Mouse (Mus musculus) large intestine, adult 2 months (tissue): ENCODE data around the gene Zfp618. TPM values are rescaled to one million over a fixed set of nuclear protein-coding genes. Genes with fewer than 3 reads are reported as not detected.

Source experiments
- DNase-seq: peaks from one replicate; pipeline ENCODE4 v3.0.0-alpha.2; 2012; ENCODE audit warnings: low read depth, low spot score
- WGBS: fragments of 180-500 bp; shearing (Covaris S2); methylation state at CpG from one replicate; pipeline ENCODE4 v1.1.7; 2018; 5-methylcytosine and 5-hydroxymethylcytosine counted together
- polyA plus RNA-seq: library from polyadenylated mRNA; depleted of rRNA; stranded (reverse); fragments of >200 nt; gene quantifications from 2 replicates; pipeline ENCODE4 v1.2.3, GENCODE M21; 2012; rRNA removed

Gene Zfp618
- polyA plus RNA-seq: 0.42 and 0.91 TPM in 2 replicates

DNA sequence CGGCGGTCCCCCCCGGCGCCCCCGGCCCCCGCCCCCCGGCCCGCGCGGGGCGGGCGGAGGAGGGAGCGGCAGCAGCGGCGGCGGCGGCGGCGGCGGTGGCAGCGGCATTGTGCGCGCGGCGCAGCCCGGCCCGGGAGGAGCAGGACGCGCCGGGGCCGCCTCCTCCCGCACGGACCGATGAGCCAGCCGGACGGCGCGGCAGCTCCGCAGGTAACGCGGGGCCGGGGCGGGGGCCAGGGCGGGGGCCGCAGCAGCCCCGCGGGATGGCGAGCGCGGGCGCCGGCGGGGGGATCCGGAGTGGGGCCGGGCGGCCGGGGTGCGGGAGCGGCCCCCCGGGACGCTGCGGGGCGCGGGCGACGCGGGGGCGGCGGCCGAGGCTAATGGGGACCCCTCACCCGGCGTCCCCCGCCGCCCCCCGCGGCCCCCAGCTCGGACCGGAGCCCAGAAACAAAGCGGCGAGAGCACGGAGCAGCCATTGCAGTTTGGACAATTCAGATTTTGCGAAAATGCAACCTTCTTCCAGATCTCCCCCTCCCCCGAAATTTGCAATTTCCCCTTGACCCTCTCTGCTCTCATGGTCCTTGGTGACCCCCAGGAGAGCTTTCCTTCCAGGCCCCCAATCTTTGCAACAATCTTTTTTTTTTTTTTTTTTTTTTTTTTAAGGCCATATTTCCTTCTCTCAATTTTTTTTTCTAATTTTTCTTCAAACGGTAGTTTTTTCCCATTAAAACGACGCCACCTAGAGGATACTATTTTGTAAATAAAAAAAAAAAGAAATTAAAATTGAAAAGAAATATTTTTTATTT is at the start of gene Zfp618:
TSS of gene Zfp618 (plus strand) at position 77 of the 806 bp plus-strand sequence.
- WGBS: 2% methylated on average over 72 of the region's 86 CpGs
- DNase-seq: no peak

- WGBS: 95% methylated on average over 8 of the region's 8 CpGs
Observed at GRCm38 (mm10) chr4:62917056-62917455, 48.3 kb upstream of the Zfp618 start.

DNA sequence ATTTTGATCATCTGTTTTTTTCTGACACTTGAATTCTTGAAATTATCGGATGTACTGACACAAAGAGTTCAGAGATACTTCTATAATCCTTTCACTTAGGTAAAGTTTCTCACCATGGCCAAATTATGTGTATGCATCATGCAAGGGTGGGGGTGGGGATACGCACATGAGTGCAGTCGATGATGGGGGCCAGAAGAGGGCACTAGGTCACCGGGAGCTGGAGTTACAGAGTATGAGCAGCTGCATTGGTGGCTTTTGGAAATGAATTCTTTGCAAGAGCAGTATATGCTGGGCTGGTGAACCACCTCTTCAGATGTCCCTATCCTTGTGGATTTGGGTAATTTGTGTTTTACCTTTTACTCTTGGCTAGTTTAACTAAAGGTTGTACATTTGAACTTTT is 31.6 kb upstream of the Zfp618 start:
- 85% methylated on average over 4 of the region's 4 CpGs for WGBS
- no peak for DNase-seq

More at GRCm38 (mm10) chr4:62917056-62917455, 48.3 kb upstream of the Zfp618 start:
- DNase-seq: no peak

DNA sequence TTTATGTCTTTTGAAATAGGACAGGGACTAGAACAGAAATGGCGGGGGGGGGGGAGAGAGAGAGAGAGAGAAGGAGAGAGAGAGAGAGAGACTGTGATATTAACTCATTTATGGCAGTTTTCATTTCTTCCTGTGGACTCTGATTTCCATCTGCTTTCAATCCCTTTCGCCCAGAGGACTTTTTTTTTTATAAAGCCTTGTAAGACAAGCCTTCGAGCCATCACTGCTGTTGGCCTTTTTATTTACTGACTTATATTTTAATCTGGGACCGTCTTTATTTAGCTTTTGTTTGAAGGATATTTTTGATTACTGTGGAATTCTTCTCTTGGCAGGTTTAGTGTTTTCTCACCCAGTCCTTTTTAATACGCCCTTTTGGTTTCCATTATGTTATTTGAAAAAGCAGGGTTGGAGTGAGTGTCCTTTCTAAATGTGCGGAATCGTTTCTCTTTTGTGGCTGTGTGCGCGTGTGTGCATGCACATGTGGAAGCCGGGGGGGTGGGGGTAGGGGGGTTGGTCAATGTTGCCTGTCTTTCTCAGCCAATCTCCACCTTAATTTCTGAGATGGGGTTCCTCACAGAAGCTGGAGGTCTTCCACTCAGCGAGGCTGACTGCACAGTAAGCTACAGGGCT is 29.7 kb upstream of the Zfp618 start:
- no peak for DNase-seq
- 80% methylated on average over 11 of the region's 11 CpGs for WGBS

DNA sequence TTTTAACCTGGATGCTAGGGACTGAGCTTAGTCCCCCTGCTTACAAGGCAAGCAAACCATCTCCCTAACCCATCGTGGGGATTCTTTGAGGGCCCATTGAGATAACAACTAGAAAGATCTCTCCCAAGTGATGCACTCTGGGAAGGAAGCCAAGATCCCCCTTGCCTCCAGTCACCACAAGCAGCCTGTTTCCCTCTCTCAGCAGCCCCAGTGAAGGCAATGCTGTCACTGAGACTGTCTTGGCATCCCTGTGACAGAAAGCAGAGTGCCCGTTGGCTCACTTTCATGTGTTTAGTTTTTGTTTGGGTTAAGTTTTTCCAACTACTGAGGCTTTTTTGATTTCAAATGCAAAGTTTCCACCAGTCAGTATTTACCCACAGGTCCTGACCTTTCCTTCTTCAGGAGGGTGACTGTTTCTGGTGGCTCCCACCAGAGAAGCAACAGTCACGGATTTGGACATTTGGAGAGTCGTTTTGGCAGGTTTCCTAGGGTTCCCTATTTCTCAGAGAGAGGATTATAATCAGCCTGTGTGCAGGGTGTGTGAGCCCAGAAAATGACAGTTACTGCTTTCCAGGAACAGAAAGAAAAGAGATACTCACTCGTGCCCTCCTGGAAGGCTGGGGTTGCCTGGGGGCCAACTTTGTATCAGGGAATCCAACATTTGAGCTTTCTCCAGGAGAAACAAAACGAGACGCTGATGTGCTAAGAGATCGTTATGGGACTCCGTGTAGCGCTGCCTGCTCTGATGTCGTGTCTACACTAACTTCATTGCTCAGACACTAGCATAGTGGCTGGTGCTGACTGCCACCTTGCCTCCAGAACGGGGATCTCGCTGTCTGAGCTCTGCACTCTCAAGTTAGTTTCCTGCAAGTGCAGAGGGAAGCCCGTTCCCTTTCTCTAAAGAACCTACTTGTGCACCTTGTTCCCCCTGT is 23.1 kb upstream of the Zfp618 start:
- no peak for DNase-seq
- 61% methylated on average over 14 of the region's 14 CpGs for WGBS

DNA sequence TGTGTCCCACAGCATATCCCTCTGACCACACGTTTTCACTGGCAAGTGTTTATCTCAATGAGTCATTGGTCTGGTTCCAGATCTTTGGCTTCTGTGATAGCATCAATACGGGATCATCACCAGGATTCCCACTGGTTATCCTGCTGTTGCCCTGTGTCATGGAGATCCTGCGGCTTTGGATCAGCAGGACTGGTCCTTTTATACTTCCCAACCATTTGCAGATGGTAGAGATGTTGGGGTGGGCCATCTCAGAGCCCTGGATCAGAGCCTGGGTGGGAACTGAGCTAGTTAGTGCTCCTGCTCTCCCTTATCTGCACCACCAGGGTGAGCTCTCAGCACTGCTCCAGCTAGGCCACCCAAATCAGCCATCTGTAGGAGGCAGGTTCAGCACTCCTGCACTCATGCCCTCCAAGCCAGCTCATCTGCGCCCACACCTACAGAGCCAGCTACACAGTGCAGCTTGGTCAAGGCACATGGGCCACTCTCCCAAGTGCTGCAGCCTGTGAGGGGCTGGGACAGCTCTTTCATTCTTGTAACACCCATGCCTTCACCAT is 21.0 kb upstream of the Zfp618 start:
- 42% methylated on average over 4 of the region's 4 CpGs for WGBS
- DNase-seq: no peak

GRCm38 (mm10) chr4:62963806-62964205 is 1.6 kb upstream of the Zfp618 start:
- WGBS: 59% methylated on average over 4 of the region's 4 CpGs
- DNase-seq: no peak

GRCm38 (mm10) chr4:62964844-62965496 is 403 bp upstream of the Zfp618 start:
- DNase-seq: no peak
- WGBS: 7% methylated on average over 52 of the region's 52 CpGs

DNA sequence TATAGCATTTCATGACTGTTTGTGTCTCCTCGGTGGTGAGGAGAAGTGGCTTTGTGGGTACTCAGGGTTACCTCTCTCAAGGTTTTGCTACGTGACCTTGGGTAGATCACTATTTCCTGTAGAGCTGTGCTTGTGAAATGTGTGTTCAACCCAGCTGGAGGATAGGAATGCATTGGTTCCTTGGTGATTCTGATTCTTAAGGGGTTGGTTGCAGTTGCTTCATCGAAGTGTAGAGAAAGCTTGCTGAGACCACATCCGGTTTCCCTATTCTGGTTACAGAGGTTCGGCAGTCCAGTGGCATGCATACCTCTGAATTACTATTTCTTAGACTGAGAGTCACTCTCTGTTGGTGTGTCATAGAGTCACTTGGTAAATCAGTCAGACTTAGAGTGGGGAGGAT is 4.2 kb downstream of the Zfp618 start:
- no peak for DNase-seq
- WGBS: 71% methylated on average over 5 of the region's 5 CpGs

- DNase-seq: no peak
- WGBS: 54% methylated on average over 1 of the region's 1 CpGs
Observed at GRCm38 (mm10) chr4:62971991-62972390, 6.6 kb downstream of the Zfp618 start.

- DNase-seq: no peak
- WGBS: 54% methylated on average over 3 of the region's 3 CpGs
Observed at GRCm38 (mm10) chr4:62973086-62973485, 7.7 kb downstream of the Zfp618 start.

DNA sequence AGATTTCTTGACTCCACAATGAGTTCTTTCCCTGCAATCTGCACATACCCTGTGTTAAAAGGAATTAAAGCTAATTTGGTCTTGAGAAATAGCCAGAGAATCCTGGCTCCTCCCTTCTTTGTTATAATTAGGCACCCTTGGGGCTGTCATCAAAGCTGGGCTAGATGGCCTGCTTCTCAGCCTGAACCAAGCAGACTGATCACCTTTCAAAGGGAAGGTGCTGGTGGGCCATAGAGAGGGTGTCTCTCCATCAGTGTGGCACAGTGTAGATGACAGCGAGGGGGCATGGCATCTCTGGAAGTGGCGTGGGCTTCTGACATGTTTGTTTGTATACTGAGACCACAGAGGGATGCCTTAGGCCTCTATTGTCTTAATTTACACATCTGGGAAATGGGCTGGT is 9.5 kb downstream of the Zfp618 start:
- 91% methylated on average over 2 of the region's 2 CpGs for WGBS
- no peak for DNase-seq

GRCm38 (mm10) chr4:62975541-62975940 is 10.2 kb downstream of the Zfp618 start:
- DNase-seq: no peak
- WGBS: 78% methylated on average over 6 of the region's 6 CpGs

- WGBS: 65% methylated on average over 6 of the region's 6 CpGs
Observed at GRCm38 (mm10) chr4:62977454-62977853, 12.1 kb downstream of the Zfp618 start.

GRCm38 (mm10) chr4:62978501-62978911 is 13.1 kb downstream of the Zfp618 start:
- WGBS: 76% methylated on average over 10 of the region's 10 CpGs
- no peak for DNase-seq

More at GRCm38 (mm10) chr4:62977454-62977853, 12.1 kb downstream of the Zfp618 start:
- no peak for DNase-seq

DNA sequence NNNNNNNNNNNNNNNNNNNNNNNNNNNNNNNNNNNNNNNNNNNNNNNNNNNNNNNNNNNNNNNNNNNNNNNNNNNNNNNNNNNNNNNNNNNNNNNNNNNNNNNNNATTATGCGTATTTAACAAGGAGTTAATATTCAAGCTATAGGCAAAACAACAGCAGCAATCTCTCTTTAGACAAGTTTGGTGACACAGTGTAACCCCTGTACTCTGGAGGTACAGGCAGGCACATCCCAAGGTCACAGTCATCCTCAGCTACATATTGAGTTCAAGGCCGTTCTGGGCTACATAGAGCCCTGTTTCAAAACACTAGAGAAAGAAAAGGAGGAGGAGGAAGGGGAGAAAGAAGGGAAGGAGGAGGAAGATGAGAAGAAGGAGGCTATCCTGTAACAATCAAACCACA is 16.2 kb downstream of the Zfp618 start:
- WGBS: 81% methylated on average over 2 of the region's 2 CpGs
- DNase-seq: no peak

- WGBS: 88% methylated on average over 5 of the region's 5 CpGs
Observed at GRCm38 (mm10) chr4:62983556-62983955, 18.2 kb downstream of the Zfp618 start.

DNA sequence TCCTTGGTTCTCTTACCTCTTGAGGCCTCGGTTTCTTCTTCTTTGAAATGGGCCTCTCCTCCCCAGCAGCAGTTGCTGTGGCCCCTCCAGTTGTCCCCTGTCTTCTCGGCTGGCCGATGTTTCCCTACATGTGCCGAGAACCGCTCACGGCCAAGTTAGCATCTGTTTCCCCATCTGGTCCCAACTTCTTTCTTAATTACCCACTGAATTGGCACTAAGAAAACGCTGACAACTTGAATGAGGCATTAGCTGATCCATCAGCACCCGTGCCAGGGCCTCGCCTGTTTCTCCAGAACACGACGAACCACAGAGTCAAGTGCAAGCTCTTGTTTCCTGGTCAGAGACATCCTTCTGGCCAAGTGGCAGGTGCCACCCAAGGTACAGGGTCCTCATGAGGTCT is 26.0 kb downstream of the Zfp618 start:
- DNase-seq: no peak
- WGBS: 65% methylated on average over 11 of the region's 11 CpGs

More at GRCm38 (mm10) chr4:62983556-62983955, 18.2 kb downstream of the Zfp618 start:
- DNase-seq: no peak

GRCm38 (mm10) chr4:62993190-62993589 is 27.8 kb downstream of the Zfp618 start:
- WGBS: 56% methylated on average over 2 of the region's 2 CpGs
- no peak for DNase-seq
